24 mouse cellular contexts compared by ENCODE assay signal in genomic region chr19:30105045-30105842, GRCm38 (mm10).
A peak's percentile ranks its signal among the peaks of the same experiment; 100 is the strongest.
DNase-seq lines count a peak whose midpoint lies in the region; ATAC-seq and TF ChIP-seq lines count a peak whose summit lies in the region.
"Had no signal": no experiment of that assay in that cellular context is flagged by ENCODE, and none has a peak within 500 bp of the region (broad histone marks: within the 10 kb centered on the region; RNA-seq: fewer than 3 reads in every experiment).

No protein-coding gene starts in this region.

- H3K36me3 ChIP-seq in heart, embryonic 14.5 days (ENCODE audit: control insufficient read depth, insufficient read depth, low read length), result no peaks in the 10 kb centered on the region
- H3K36me3 ChIP-seq in testis, adult 2 months (ENCODE audit: control insufficient read depth, insufficient read depth, low read length), result no peaks in the 10 kb centered on the region
- H3K36me3 ChIP-seq: heart, embryonic 15.5 days had no signal

- H3K4me3 ChIP-seq in heart, embryonic 14.5 days (ENCODE audit: control insufficient read depth in 1 of 2, insufficient read depth in 1 of 2, low read depth in 1 of 2, low read length in 2 of 2), result no peak overlapping the region
- H3K4me3 ChIP-seq in testis, adult 2 months (ENCODE audit: control insufficient read depth, low read depth, low read length), result peak overlapping the region; percentile 77
- H3K4me3 ChIP-seq: forebrain, embryonic 10.5 days; forebrain, embryonic 13.5 days; heart, embryonic 10.5 days; heart, embryonic 15.5 days had no signal

- no peaks in the 10 kb centered on the region for H3K9me3 ChIP-seq in heart, embryonic 14.5 days (ENCODE audit: control insufficient read depth, low read length)
- H3K9me3 ChIP-seq: forebrain, embryonic 13.5 days; heart, embryonic 10.5 days; heart, embryonic 15.5 days had no signal

- no peak overlapping the region for H3K9ac ChIP-seq in heart, embryonic 14.5 days (ENCODE audit: low read length)
- H3K9ac ChIP-seq: forebrain, embryonic 13.5 days; heart, embryonic 15.5 days; hindbrain, embryonic 14.5 days had no signal

- H3K27ac ChIP-seq in heart, embryonic 14.5 days (replicated peaks in 1 of 2; ENCODE audit: control insufficient read depth in 1 of 2, insufficient read depth in 1 of 2, low read depth in 2 of 2, low read length in 2 of 2), result peak overlapping the region in 1 of 2 experiments; percentile 28; a peak in 1 of 4 replicates
- H3K27ac ChIP-seq in testis, adult 2 months (ENCODE audit: control insufficient read depth, insufficient read depth, low read depth, low read length), result peak overlapping the region; percentile 80; the same call in 1 of the 2 replicates
- H3K27ac ChIP-seq: forebrain, embryonic 10.5 days; forebrain, embryonic 13.5 days; heart, embryonic 10.5 days; heart, embryonic 15.5 days; hindbrain, embryonic 14.5 days; hindbrain, postnatal 0 days had no signal

- 61% methylated on average over 6 of the region's 6 CpGs for WGBS in heart, embryonic 14.5 days

- no peaks in the 10 kb centered on the region for H3K27me3 ChIP-seq in heart, embryonic 14.5 days (ENCODE audit: control insufficient read depth, insufficient read depth, low read length)
- no peaks in the 10 kb centered on the region for H3K27me3 ChIP-seq in testis, adult 2 months (ENCODE audit: control insufficient read depth, insufficient read depth, low read length)
- H3K27me3 ChIP-seq: forebrain, embryonic 13.5 days; heart, embryonic 15.5 days; Patski had no signal

- H3K4me1 ChIP-seq in heart, embryonic 14.5 days (ENCODE audit: control insufficient read depth in 2 of 2, insufficient read depth in 2 of 2, low read length in 2 of 2), result no peaks in the 10 kb centered on the region
- H3K4me1 ChIP-seq in testis, adult 2 months (ENCODE audit: control insufficient read depth, insufficient read depth, low read length), result no peaks in the 10 kb centered on the region; the same call in 1 of the 2 replicates
- H3K4me1 ChIP-seq: heart, embryonic 10.5 days; heart, embryonic 15.5 days had no signal

- intact Hi-C loops in heart, postnatal 14 days (cut with DNase I), result no loop called here

- no peak for DNase-seq in heart, postnatal 14 days
- DNase-seq in testis, postnatal 14 days (ENCODE audit: low spot score), result no peak
- no peak for DNase-seq in lung, postnatal 10 days
- DNase-seq: adrenal gland, postnatal 10 days; adrenal gland, postnatal 36 days; cerebellum, adult 18-20 months; cerebellum, adult 9-10 months; cerebellum, postnatal 14 days; gastrocnemius, postnatal 10 days; gastrocnemius, postnatal 36 days; heart, postnatal 36 days had no signal

- TF ChIP-seq CTCF in testis, adult 2 months (IDR thresholded peaks at IDR 0.05; ENCODE audit: control insufficient read depth, insufficient read depth, insufficient replicate concordance, low read depth, low read length), result no peak

- no peak for TF ChIP-seq POLR2A in testis, adult 2 months (IDR thresholded peaks at IDR 0.05; ENCODE audit: control insufficient read depth, low read depth, low read length)

- ATAC-seq in heart, embryonic 14.5 days (ENCODE audit: insufficient number of reproducible peaks, insufficient read depth, low FRiP score, low read depth), result peak; percentile 54; the same call in 1 of the 2 replicates
- peak; percentile 26; the same call in 1 of the 2 replicates for ATAC-seq in megakaryocyte-erythroid progenitor cell, adult 5-6 weeks (replicated peaks; ENCODE audit: low FRiP score, low TSS enrichment, poor library complexity, severe bottlenecking)
- ATAC-seq: forebrain, embryonic 13.5 days; forebrain, embryonic 16.5 days; hindbrain, postnatal 0 days; inflammation-experienced regulatory T-cells, adult 6 months; intestine, embryonic 16.5 days; Patski had no signal

- H3K4me2 ChIP-seq in heart, embryonic 14.5 days (ENCODE audit: low read length), result no peak overlapping the region
- H3K4me2 ChIP-seq: forebrain, embryonic 13.5 days; heart, embryonic 15.5 days; hindbrain, embryonic 14.5 days had no signal
